Mouse (Mus musculus): ENCODE results near the gene Wasf2.

The Wasf2 gene

DNA sequence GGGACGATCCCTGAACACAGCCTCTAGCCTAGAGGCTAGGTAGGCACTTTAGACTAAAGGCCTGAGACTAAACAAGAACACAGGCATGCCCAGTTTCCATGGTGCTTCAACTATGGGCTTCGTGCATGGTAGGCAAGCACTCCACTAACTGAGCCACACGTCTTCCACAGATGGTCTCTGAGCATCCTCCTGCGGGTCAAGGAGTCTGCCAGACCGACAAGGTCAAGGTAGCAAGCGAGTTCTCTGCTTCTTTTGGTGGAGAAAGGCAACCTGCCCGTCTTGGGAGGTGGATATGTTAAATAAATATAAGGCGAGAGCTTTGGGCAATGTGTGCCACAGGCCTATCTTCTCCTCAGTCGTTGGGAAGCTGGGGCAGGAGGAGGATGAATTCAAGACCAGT, 28.6 kb upstream of the Wasf2 start:
- no peak for DNase-seq

DNA sequence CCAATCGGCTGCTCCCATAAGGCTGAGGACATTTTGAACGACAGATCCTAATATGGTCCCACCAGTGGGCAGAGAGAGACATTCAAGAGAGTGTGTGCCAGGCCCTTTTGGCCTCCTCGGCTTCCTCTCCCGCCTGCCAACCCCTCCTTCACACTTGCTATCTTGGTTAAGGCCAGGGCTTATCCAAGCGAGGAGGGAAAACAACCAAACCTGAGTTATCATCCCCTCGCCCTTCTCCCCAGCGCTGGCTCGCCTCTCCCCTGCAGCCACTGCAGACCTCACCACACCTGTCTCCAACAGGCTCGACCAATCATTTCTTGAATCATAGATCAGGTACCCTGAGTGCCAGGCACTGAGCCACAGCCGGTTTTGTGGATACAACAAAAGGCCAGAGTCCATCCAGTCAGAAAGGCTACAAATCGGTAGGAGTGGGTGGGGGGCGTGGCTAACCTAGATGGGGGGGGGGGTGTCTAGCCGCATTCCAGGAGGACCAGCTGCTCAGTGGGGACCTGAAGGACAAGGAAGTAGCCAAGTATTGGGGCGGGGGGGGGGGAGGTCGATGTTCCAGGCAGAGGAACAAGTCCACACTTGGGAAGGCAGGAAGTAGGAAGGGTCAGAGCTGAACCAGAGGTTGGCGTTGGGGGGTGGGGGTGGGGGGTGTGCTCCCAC, 26.6 kb upstream of the Wasf2 start:
- DNase-seq: peak; percentile 41

DNA sequence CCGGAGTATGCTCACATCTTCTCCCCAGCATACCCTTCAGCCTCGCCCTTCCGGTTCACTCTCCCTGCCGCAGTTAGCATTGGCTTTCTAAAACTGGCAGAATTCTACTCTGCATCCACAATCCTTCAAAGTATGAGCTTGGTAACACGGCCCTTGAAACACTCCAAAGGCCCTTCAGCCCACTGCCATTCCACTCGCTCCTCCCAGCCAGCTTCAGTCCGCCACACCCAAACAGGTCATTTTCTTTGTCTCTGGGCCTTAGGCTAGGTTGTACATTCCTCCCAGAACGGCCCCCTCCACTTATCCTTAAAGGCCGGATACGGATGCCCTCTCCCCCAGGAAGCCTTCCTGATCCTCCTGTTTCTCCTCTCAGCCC, 26.1 kb upstream of the Wasf2 start:
- no peak for DNase-seq

DNA sequence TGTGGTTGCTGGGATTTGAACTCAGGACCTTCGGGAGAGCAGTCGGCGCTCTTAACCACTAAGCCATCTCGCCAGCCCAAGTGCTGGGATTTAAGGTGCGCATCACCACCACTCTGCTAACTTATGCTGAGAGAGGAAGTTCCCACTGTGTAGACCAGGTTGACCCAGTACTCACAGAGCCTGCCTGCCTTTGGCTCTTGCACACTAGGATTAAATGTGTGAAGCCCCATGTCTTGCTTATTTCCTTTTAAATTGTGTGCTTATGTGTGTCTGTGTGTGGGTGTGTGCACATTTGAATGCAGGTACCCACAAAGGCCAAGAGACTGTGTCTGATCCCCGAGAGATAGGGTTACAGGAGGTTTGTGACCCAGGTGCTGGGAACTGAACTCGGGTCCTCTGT, 23.6 kb upstream of the Wasf2 start:
- no peak for DNase-seq

DNA sequence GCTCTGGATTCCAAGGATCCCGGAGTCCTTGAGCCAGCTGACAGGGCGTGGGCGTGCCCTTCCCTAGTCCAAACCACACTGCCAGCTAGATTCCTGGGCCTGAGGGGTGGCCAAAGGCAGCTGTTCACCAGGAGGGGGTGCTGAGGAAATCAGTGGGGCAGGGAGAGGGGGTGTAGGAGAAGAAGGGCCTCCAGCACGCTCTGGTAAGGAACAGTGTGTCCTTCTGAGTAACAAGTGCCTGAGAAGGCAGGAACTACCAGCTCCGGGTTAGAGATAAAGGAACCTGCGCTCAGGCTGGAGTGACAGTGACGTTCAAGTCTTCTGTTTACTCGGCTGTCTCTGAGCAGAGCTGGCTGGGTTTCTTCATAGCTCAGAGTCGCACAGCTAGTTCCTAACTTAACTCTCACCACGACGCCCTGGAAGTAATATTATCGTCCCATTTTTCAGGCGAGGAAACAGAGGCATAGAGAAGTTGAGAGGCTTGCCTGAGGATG, 22.5 kb upstream of the Wasf2 start:
- no peak for DNase-seq

DNA sequence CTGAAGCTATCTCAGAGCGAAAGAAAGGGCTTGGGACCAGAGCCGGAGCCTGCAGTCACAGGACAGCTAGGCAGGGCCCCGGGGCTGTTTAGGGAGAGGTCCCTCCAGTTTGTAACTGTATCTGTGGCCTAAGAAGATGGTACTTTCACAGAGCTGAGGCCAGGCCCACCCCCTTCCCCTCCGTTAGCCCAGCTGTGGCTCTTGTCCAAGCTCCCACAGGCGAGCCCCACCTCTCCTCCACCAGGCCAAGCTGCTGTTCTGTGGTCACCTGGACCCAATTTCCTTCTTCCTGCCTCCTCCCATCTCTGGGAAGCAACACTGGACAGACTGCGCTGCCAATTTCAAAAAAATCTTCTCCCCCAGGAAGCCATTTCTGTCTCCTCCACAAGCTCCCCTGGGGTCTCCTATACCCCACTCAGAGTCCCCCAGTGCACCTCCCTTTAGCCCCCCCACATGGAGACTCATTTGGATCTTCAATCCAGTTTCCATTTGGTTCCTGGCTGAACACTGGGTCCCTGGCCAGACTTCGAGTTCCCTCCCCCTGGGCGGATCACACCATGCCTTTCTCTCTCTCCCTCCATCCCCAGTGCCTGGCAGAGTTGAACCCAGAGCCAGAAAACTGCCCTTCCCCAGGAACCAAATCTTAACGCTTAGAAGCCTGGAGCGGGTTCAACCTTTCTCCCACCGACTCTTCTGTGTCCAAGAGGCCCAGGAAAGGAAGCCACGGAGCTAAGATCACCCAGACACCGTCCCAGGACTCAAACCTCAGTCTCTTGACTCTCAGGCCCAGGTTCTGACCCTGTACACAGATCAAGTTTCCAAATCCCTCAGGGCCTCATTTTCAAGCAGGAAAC, 21.6 kb upstream of the Wasf2 start:
- no peak for DNase-seq

DNA sequence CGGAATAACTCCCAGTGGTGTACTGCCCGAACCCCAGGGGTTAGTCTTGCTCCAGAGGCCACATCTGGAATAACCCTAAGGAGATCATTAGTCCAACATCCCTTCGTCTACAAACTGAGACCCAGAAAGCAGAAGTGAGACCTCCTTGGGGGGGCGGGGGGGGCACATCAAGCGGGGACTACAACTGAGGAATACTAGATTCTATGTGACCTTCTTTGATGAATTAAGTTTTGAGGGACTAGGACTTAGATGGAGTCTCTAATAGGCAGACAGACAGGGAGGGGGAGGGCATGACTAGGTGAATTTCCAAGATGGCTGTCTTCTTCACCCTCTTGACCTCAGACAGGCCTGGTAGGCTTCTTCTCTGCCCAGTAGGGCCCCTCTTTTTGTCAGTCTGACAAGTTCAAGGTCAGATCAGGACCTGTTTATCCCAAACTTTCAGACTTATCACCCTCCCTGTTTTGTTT, 20.9 kb upstream of the Wasf2 start:
- DNase-seq: no peak

DNA sequence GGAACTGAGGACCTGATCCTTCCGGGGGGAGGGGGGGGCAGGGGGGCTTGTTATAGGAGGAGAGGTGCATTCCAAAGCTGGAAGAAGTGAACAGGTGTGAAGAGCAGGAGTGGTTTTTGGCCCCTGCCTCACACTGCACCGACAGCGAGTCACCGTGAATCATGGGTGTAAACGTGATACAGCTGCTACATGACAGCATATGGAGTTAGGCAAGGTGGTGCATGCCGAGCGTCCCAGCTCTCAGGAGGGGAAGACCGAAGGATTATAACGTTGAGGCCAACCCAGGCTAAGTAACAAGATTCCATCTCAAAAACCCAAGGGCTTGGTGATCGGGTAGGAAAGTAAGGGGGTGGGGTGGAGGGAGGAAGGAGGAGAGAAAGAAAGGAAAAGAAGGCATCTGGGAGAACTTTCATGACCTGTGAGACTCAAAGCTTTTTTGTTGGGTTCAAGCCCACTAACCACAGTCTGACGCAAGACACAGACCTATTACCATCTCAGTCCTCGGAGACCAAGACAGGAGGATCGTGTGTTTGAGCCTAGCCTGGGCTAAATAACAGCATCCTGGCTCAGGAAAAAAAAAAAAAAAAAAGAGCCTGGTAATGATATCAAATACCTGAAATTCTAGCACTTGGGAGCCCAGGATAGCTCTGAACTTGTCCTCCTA, 18.0 kb upstream of the Wasf2 start:
- no peak for DNase-seq

DNA sequence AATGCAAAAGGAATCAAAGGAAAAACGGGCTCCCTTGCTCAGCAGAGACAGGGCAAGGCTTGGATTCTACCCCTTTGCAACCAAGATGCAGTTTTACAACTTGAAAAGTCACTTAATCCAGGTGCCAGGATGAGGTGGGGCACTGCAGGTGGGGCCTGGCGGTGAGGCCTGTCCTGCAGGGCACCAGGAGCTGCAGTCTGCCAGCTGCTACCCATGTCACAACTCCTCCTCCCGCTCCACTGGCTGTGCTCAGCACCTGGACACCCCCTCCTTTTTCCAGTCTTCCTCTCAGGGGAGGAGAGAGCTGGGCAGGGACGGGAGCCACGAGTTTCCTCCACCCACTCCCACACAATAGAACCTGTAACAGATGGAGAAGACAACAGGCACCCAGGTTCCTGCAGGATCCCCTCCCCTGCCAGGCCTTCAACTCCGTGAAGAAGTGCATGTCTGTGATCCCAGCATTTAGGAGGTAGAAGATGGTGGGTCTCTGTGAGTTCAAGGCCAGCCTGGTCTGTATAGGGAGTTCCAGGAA, 16.9 kb upstream of the Wasf2 start:
- DNase-seq: no peak

DNA sequence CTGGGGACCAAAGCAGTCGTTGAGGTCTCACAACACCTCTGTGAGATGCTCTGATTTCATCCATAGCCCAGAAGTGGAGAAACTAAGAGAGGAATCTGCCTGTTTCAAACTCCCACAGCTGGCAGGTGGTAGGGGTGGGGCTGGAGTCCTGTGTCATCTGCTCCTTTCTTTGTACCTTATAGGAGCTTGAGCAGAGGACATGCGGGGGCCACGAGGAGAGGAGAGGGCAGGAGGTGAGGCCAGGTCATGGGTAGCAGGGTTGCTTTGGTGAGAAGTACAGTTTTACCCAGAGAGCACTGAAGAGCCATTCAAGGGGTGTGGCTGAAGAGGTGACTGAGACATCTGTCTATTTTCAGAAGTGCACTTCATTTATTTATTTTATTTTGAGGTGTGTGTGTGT, 15.5 kb upstream of the Wasf2 start:
- DNase-seq: no peak

DNA sequence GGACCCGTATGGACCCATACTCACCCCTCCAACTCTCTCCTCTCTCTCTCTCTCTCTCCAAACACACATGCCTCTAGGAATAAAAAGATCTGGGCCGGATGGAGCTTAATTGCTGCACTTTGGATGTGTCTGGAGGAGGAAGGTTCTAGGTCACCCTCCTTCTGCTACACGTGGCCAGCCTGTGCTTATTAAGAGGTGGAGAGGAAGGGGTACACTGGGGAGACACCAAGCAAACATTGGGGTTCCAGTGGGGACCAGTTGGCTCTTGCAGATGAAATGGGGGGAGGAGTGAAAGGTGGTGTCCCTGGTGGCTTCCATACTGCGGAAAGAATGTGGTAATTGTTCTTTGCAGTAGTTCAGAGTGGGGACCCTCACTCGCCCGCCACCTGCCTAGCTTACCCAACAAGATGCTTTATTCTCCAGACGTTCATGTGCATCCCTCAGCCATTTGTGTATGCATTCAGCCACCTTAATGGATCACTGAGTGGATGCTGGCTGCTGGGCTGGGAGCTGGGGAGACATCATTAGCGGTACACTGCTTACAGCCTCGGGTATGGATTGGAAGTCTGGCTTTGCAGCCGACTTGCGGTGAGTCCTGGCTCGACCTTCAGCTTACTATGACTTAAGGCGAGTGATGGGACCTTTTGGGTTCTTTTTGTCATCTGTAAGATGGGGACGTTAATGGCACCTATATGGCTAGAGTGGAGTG, 14.4 kb upstream of the Wasf2 start:
- DNase-seq: no peak

DNA sequence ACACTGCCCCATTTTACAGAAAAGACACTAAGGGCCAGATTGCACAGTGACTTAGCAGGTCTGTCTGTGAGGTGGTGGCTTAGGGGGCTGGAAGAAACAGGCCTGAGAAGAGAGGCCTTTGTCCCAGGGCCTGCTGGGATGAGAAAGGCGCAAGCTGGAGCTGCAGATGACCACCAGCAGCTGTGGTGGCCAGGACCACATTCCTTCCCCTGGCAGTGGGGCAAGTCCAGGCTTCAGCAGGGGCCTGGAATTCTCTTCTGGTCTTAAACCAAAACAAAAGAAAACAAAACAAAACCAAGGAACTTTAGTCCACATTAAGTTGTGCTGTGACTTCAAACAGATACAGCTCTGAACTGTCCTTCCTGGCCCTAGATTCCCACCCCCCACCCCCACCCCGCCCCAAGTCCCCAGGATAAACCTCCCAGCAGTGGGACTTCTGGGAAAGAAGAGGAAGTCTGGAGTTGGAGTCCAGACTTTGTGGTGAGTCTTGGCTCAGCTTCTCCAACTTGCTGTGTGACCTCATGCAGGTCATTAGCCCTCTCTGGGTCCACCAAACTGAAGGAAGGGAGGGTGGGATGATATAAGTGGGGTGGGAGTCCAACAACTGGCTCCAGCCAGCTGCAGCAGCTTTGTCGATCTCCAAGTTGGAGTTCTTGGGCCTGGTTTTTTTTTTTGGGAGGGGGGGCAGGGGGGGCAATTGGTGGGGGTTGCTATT, 13.4 kb upstream of the Wasf2 start:
- DNase-seq: no peak

DNA sequence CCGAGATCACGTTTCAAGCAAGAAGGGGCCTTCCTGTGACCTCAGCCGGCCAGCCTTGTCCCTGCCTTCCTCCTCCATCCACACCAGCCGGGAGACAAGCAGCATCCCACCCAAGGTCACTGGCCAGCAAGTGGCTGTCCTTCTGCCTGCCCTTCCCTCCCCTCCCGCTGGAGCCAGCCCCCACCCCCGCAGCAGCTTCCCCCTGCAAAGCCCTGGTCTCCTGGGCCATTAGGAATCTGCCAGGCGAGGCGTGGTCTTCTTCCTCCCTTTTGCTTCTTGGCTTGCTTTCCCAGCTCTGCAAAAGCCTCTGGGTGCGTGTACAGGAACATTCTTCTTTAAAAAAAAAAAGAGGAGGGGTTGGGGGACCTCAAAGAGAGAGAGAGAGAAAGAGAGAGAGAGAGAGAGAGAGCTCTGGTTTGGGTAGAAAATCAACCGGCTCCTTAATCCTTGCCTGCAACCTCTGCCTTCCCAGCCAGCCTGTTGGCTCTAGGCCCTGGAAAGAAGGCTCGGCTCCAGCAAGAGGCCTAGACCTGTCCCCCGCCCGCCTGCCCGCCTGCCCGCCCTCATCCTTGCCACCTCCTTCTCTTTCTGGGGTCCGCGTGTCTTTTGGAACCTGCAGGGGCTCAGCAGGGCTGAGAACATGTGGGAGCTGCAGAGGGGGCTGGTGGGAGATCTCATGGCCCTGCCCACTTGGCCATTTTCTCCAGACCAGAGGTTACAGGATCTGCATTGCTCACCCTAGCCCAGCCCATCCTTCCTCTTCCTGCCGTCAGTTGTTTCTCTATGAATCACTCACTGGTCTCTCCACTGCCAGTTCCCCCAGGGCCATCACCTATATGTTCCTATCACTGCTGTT, 12.5 kb upstream of the Wasf2 start:
- DNase-seq: peak; percentile 54

DNA sequence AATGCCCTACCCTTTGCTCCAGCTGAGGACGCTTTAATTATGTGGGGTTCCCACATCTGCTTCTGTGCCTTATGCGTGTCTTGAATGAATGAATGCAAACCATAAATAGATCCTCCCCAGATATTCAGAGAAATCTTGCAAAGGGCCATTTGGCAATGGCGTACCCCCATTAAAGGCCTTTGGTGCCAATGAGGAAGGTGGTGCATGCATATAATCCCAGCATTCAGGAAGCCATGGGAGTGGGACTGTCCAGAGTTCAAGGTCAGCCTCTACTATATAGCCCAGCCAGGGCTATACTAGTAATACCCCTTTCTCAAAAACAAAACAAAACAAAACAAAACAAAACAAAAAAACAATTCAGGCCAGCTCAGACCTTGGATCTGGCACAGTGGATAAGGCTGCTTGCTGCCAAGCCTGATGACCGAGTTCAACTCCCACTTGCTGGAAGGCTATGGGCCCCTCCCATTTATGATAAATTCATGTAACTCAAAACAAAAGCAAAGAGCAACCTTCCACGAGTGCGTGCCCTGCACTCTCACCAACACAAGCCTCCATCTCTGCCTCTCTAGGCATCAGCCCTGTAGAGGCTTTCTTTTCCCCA, 11.4 kb upstream of the Wasf2 start:
- DNase-seq: no peak

DNA sequence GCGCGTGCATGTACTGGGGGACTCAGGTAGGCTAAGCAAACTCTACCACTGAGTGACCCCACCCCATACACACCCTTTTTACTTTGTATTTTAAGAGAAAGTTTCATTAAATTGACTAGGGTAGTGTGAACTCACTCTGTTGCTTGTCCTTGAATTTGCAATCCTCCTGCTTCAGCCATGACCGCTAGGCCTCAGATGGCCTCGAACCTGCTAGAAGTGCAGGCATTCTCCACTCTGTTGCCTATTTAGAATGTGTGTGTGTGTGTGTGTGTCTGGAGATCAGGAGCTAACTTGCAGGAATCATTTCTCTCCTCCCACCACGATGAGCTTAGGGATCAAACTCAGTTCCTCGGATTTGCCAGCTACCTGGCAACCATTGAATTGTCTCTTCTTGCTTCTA, 10.7 kb upstream of the Wasf2 start:
- no peak for DNase-seq

DNA sequence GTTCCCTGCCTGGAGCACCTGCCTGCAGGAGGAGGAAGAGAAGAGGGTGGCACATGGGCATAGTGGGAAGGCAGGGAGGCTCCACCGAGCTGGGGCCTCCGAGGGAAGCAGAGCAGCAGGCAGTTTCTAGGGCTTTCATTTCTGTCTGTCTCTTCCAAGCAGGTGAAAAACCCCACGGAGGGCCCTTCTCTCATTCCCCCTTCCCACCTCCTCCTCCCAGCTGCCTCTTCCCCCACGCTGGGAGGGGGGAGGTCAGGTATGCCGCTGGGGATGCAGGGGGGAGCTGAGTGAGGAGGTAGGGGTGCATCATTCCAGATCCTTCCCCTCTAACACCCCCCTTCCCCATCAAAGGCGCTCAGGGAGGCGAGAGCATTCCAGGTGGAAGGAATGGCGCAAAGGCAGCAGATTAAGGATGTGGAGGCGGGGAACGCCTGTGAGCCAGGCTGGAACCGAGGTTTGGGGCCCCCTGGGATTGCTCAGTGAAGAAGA, 9.4 kb upstream of the Wasf2 start:
- peak; percentile 22 for DNase-seq

DNA sequence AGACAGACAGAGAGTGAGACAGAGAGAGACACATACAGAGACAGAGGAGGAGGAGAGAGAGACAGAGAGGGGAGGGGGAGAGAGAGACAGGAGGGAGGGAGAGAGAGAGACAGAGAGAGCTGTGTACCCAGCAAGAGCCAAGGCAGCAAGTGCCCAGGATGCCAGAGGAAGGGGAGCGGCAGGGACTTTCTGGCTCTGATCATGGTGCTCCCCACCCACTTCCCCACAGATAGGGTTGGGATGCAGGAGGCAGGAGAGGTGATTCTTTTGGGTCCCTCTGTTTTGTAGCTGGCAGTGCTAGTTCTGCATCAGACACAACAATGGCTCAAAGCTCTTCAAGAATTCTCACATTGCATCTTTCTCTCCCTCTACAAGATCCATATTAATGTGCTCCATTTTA, 8.9 kb upstream of the Wasf2 start:
- DNase-seq: no peak

DNA sequence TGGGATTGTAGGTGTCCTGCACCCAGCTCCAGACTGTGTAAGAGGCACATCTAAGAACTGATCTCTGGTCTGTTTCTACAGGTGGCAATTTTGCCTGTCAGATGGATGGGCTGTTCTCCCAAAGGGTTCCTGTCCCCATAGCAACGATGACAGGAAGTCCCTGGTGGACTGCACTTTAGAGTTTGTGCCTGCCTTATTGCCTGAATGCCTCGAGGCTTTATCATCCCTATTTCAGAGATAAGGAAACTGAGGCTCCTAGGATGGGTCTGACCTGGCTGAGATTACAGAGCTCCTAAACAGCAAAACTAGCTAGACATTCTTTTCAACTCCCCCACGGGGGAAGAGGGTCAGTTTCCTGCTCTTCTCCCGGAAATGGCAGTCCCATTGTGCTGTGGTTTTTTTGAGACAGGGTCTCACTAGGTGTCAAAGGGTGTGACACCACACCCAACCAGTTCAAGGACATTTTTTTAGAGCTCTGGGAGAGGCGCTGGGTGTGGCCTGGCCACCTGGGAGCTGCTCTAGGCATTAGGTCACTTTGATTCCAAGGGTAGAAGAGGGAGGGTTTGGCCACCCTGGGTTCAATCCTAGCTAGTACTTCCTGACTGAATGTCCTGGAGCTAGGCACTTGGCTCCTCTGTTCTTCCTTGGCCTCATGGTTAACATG, 8.2 kb upstream of the Wasf2 start:
- no peak for DNase-seq

DNA sequence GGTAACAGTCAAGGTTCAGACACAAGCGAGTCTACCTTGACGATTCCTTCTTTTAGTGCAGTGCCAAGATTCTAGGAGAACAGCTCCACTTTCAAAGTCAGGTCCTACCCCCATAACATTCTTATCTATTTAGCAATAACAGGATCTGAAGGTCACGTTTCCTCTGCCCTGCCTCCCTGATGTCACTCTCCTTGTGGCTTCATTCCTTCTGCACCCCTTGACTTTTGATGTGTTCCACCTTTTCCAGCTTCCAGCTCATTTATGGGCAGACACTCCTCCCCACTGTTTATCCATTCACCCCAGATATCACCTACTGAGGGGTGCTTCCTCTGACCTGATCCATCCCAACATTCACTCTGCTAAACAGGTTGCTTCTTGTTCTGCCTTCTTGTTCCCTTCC, 3.2 kb upstream of the Wasf2 start:
- DNase-seq: no peak

DNA sequence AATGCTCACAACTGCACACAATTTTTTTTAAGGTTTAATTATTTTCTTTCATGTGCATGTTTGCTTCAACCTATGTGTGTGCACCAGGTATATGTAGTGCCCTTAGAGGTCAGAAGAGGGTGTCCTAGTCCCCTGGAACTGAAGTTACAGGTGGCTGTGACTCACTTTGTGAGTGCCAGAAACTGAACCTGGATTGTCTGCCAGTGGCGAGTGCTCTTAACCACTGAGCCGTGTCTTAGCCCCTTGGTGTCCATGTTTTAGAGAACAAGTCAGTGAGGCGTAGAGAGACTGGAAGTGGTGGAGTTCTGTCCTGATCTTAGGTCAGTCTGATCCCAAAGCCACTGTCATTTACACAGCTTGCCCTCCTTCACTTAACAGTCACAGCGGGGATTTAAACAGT, 2.4 kb upstream of the Wasf2 start:
- DNase-seq: no peak

All from liver (tissue).